Mouse (Mus musculus) thymus, adult 2 months (tissue): ENCODE data around the gene Syce2. TPM values are rescaled to one million over a fixed set of nuclear protein-coding genes. Genes with fewer than 3 reads are reported as not detected.

Source experiments
- DNase-seq: peaks from one replicate; pipeline ENCODE4 v3.0.0; 2021
- H3K27ac ChIP-seq: fragments of 200-500 bp; 2 replicates; pipeline ENCODE4 v1.5.1; 2012; ENCODE audit warnings: low read length, control low read depth; ENCODE audit not compliant: control insufficient read depth, insufficient read depth
- H3K27me3 ChIP-seq: fragments of 200-500 bp; 2 replicates; pipeline ENCODE4 v1.6.1; 2012; ENCODE audit warnings: mild to moderate bottlenecking, low read length, moderate library complexity, mixed read lengths; ENCODE audit not compliant: control insufficient read depth, insufficient read depth
- H3K36me3 ChIP-seq: fragments of 200-500 bp; 2 replicates; pipeline ENCODE4 v1.6.1; 2012; ENCODE audit warnings: mild to moderate bottlenecking, low read length, moderate library complexity; ENCODE audit not compliant: control insufficient read depth, insufficient read depth
- H3K4me1 ChIP-seq: fragments of 200-500 bp; replicated peaks from 2 replicates; pipeline ENCODE4 v1.6.1; 2012; ENCODE audit warnings: low read length; ENCODE audit not compliant: control insufficient read depth, insufficient read depth
- H3K4me3 ChIP-seq: fragments of 200-500 bp; 2 replicates; pipeline ENCODE4 v1.5.1; 2012; ENCODE audit warnings: mild to moderate bottlenecking, low read length, control low read depth, moderate library complexity; ENCODE audit not compliant: control insufficient read depth, insufficient read depth
- CTCF ChIP-seq: fragments of 200-500 bp; IDR thresholded peaks from 2 replicates; pipeline ENCODE4 v1.5.1; 2012; ENCODE audit warnings: mild to moderate bottlenecking, control low read depth, low read length, moderate library complexity, borderline replicate concordance; ENCODE audit not compliant: control insufficient read depth, poor library complexity, insufficient read depth; ENCODE audit errors: extremely low read depth
- POLR2A ChIP-seq: fragments of 200-500 bp; IDR thresholded peaks from 2 replicates; pipeline ENCODE4 v1.6.1; 2012; ENCODE audit warnings: mild to moderate bottlenecking, low read length, control low read depth, moderate library complexity; ENCODE audit not compliant: control insufficient read depth, poor library complexity, insufficient read depth; ENCODE audit errors: extremely low read depth
- WGBS: fragments of 180-500 bp; shearing (Covaris S2); methylation state at CpG from one replicate; pipeline ENCODE4 v1.1.7; 2018; 5-methylcytosine and 5-hydroxymethylcytosine counted together
- polyA plus RNA-seq: library from polyadenylated mRNA; depleted of rRNA; stranded (reverse); fragments of >200 nt; gene quantifications from 2 replicates; pipeline ENCODE4 v1.2.3, GENCODE M21; 2012

The Syce2 gene
- polyA plus RNA-seq, 1 experiment, result 9.4 TPM

DNA sequence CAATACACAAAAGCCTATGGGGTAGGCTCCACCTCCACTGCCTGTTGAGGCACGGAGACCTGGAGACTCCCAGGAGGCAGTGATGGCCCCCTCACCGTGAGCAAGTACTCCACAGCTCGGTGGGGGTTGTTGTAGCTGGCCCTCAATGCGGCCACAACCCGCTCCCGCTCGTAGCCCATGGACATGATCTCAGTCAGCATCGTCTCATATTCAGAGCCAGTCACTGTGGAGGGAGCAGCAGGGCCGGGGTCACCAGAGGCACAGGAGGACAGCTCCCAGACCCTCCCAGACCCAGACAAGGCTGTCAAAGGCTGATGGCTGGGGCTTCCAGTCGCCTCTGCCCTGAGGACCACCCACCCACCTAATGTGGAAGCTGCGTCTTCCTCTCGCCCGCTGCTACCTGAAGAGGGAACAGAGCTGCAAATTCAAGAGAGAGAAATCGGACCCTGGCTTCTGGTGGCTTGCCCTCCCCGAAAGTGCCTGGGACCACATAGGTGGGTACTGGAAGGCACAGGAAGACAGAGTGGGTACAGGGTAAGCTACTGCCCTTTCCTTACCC is 33.9 kb upstream of the Syce2 start:
- no peak overlapping the region for H3K4me3 ChIP-seq
- no peak for DNase-seq
- peaks cover 4% of the 10 kb centered on the region for H3K4me1 ChIP-seq
- H3K27ac ChIP-seq, result no peak overlapping the region
- TF ChIP-seq POLR2A (no peak), CTCF (no peak)
- 96% methylated on average over 15 of the region's 15 CpGs for WGBS
- peaks cover 46% of the 10 kb centered on the region for H3K36me3 ChIP-seq
- H3K27me3 ChIP-seq, result no peaks in the 10 kb centered on the region

DNA sequence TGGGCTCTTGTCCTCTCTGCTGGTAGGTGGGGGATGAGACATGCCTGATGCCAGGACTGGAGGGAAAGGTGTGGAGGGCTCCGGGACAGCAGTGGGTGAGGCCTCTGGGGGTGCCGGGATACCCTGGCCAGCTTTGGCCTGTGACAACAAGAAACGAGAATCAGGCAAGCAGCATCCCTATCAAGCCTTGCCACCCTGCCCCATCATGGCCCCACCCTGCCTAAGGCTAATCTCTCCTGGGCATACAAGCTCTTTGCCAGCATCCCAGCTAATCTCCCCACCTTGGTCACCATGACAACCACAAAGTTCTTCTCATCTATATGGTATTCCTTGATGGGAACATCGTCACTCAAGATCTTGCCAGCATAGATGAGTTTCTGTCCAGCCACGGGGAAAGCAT is 33.4 kb upstream of the Syce2 start:
- DNase-seq, result no peak
- TF ChIP-seq POLR2A (no peak), CTCF (no peak)
- Histone ChIP-seq H3K27ac (no peak overlapping the region), H3K36me3 (peaks cover 51% of the 10 kb centered on the region), H3K4me1 (peaks cover 4% of the 10 kb centered on the region), H3K27me3 (no peaks in the 10 kb centered on the region), H3K4me3 (no peak overlapping the region)
- WGBS, result 95% methylated on average over 5 of the region's 5 CpGs

DNA sequence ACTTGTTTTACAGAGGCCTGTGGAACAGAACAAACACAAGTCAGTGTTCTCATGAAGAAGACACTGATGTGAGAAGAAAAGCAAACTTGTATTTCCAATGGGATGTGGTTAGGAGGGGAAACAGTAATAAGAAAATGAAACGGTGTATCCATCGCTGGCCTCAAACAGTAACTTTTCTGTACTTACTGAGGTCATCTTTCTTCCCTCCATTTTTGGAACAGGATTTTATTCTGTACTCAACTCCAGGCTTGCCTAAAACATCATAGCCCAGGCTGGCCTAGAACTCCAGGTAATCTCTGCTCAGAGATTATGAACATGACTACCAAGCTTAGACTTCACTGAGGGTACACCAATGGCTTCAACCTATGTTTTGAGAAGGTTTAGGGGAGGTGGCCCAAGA is 32.5 kb upstream of the Syce2 start:
- no peak for DNase-seq
- Histone ChIP-seq H3K4me1 (peaks cover 4% of the 10 kb centered on the region; the same call in 1 of the 2 replicates), H3K27ac (no peak overlapping the region), H3K4me3 (no peak overlapping the region), H3K36me3 (peaks cover 53% of the 10 kb centered on the region), H3K27me3 (no peaks in the 10 kb centered on the region)
- TF ChIP-seq POLR2A (no peak), CTCF (no peak)
- WGBS, result 68% methylated on average over 2 of the region's 2 CpGs

DNA sequence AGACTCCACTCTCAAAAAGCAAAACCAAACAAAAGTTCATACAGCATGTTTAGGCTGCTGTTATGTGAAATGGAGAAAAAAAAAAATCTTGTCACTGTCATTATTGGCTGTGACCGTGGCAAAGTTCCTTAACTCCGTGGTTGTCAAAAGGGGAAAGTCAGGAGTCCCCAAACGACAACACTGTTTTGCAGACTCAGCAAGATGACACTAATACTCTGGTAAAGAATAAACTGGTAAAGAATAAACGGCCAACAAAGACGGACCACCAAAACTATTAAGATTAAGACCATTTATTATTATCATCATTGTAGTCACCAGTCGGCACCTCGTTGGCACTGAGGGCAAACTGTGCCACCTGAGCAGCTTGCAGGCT is 32.0 kb upstream of the Syce2 start:
- no peak for TF ChIP-seq POLR2A
- TF ChIP-seq CTCF, result no peak
- Histone ChIP-seq H3K4me3 (peak overlapping the region; percentile 67), H3K4me1 (peaks cover 4% of the 10 kb centered on the region; the same call in 1 of the 2 replicates), H3K27ac (no peak overlapping the region), H3K36me3 (peaks cover 53% of the 10 kb centered on the region), H3K27me3 (no peaks in the 10 kb centered on the region)
- DNase-seq, result no peak
- 2% methylated on average over 7 of the region's 7 CpGs for WGBS

DNA sequence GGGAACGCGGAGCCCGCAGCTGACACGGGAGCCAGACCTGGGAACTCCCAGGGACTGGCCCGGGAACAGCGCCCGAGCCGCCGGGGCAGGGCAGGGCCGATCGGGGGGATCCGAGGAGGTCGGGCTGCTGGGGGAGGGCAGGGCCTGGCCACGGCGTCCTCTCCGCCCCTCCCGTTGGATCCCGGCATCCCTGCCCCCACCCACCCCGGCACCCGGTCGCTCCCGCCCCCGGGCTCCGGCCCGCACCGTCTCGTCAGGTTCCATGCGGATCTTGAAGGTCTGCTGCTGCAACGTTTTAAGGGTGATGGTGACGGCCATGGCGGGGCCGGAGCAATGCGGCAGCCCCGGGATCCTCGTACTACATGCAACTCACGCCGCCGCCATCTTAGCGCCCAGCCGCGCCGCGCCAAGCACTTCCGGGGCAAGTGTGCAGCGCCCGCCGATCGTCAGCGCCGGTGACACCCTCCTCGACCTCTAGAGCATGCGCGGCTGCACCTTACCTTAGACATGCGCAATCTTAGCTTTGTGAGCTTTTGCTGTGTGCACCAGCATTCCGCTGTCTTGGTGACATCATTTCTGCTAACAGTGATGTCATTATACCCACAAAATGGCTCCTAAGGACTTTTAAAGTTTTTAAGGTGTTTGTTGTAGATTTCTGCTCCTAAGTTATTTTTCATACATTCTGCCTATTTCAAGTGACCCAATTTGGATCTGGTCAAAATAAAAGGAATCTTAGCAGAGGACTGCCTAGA is 31.5 kb upstream of the Syce2 start, which contains the start of gene Rad23a:
Rad23a (minus strand) TSS at position 418 of the 752 bp plus-strand sequence.
- H3K36me3 ChIP-seq, result peaks cover 47% of the 10 kb centered on the region
- H3K27ac ChIP-seq, result no peak within 1 kb of the TSS
- TF ChIP-seq CTCF (no peak), POLR2A (peak; percentile 60; the same call in 1 of the 2 replicates)
- no peaks in the 10 kb centered on the region for H3K27me3 ChIP-seq
- under 1% methylated on average over 55 of the region's 55 CpGs for WGBS
- peak; percentile 89 for DNase-seq
- peak within 1 kb of the TSS; percentile 67 for H3K4me3 ChIP-seq
- peaks cover 4% of the 10 kb centered on the region; the same call in 1 of the 2 replicates for H3K4me1 ChIP-seq

DNA sequence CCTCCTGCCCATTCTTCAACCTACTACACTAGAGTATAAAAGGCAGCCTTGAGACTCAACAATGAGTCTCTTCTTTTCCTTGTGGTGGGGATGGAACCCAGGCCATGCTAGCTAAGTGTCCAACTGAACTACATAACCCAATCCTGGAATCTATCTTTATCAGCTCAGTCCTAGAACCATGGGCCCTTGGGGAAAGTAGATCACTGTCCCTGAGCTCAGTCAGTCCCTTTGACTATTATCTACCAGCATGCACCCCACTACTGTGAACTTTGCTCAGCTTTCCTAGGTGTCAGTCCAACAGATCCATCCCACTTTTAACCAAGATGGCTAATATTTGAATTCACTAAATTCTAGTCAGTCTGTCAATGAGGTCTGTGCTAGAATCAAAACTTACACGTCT is 30.4 kb upstream of the Syce2 start:
- H3K27me3 ChIP-seq, result no peaks in the 10 kb centered on the region
- no peak overlapping the region for H3K4me3 ChIP-seq
- no peak overlapping the region for H3K27ac ChIP-seq
- WGBS, result 96% methylated on average over 1 of the region's 1 CpGs
- H3K36me3 ChIP-seq, result peaks cover 37% of the 10 kb centered on the region
- H3K4me1 ChIP-seq, result peaks cover 10% of the 10 kb centered on the region
- DNase-seq, result no peak
- TF ChIP-seq POLR2A (no peak), CTCF (no peak)
